Mouse (Mus musculus) frontal cortex, postnatal 14 days (tissue): Measurements from ENCODE around the gene Atp1a1.

Source experiments
- DNase-seq, 2 experiments: peaks; one replicate each; pipeline ENCODE4 v3.0.0; 2022; ENCODE audit warnings: low spot score in 2 of 2

Atp1a1 gene

GRCm38 (mm10) chr3:101552621-101553620 lies 51.6 kb downstream of the Atp1a1 start:
- DNase-seq = no peak

GRCm38 (mm10) chr3:101551457-101552230 lies 52.8 kb downstream of the Atp1a1 start:
- DNase-seq = no peak

- DNase-seq = no peak
Observed at GRCm38 (mm10) chr3:101549749-101550148, 54.7 kb downstream of the Atp1a1 start.

- no peak for DNase-seq
Observed at GRCm38 (mm10) chr3:101544116-101544515, 60.4 kb downstream of the Atp1a1 start.

- no peak for DNase-seq
Observed at GRCm38 (mm10) chr3:101541571-101541970, 62.9 kb downstream of the Atp1a1 start.

GRCm38 (mm10) chr3:101540568-101540967 lies 63.9 kb downstream of the Atp1a1 start:
- no peak for DNase-seq

GRCm38 (mm10) chr3:101536322-101536721 lies 68.2 kb downstream of the Atp1a1 start:
- DNase-seq = no peak

- no peak for DNase-seq
Observed at GRCm38 (mm10) chr3:101534311-101534710, 70.2 kb downstream of the Atp1a1 start.

GRCm38 (mm10) chr3:101533373-101533772 lies 71.1 kb downstream of the Atp1a1 start:
- no peak for DNase-seq

- DNase-seq = no peak
Observed at GRCm38 (mm10) chr3:101530928-101531327, 73.6 kb downstream of the Atp1a1 start.

- DNase-seq = no peak
Observed at GRCm38 (mm10) chr3:101528900-101529594, 75.4 kb downstream of the Atp1a1 start.

GRCm38 (mm10) chr3:101528157-101528899 lies 76.2 kb downstream of the Atp1a1 start:
- DNase-seq = no peak

- DNase-seq = no peak
Observed at GRCm38 (mm10) chr3:101526603-101527002, 77.9 kb downstream of the Atp1a1 start.
